Mouse (Mus musculus): ENCODE measurements around the gene Dlgap5.

Dlgap5 gene

DNA sequence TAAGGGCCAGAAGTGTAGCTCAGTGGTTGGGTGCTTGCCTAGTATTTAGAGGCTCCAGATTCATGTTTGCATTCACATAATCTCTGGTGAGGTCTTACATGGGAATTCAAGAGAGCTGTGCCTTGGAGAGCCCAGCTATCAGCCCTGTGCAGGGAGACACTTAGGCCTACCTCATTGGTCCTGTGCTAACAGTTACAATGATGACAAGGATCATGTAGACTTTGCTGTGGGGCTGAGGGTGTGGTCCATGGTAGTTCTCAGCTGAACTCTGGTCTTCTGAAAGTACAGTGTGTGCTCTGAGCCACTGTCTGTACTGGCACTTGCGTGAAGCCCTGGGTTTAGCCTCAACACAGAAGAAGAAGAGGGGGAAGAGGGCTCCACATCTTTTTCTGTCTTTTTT is 71.5 kb downstream of the Dlgap5 start:
- DNase-seq: no peak

DNA sequence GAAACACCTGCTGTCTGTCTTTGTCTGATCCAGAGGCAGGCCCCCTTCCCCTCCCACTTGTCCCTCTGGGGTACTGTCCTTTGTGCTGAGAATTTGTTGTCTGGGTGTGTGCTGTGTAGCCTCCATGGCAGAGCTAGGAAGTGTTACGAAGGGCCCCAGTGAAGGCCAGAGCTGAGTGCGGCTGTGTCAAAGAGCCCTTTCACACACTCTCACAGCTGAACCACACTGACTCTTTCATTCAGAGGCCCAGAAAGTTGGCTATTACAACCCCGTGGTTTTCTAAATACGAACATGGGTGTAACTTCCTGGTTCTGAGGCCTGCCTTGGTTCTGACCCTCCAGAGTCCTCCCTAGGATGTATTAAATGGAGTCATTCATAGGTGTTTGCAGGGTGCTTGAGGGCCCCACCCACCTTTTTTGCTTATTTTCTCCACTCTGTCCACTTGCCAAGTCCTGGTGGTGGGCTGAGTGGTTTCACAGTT is 76.4 kb downstream of the Dlgap5 start:
- no peak for DNase-seq

DNA sequence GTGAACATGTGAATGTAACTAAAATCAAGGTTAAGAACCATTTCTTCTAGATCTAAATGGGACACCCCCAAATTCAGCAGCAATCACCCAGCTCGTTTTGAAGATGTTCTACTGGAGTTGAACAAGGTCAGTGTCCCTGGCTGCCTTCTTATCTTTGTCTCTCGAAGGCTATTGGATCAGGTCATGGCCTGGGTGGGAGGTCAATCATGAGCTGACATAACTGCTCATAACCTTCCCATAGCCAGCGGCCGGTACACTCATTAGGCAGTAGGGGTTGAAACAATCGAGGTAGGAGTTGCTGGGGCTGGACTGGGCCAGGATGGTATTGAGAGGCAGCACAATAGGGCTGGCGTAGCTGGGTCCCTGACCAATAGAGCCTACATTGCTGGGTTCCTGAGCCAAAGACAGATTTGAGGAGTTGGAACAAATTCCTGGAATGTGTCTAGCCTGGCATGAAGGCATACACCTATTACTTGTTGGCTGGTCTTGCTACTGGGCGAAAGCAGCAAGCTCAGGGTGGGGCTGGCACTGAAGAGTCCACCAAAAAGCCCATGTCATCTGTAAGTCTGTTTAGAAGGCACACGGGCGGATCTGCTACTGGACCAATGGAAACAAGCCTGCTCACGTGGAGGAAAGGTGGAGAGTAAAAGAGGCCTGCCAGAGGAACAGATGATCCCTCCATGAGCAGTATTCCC is 77.8 kb downstream of the Dlgap5 start:
- no peak for DNase-seq
